Mouse (Mus musculus): ENCODE results near the gene Ddx19a.

GRCm38 (mm10) chr8:110965594-110965993 is 32.0 kb downstream of the Ddx19a start:
- TF ChIP-seq POLR2A (IDR thresholded peaks at IDR 0.05; ENCODE audit: low read depth, low read length), result no peak
- no peak for TF ChIP-seq HCFC1 (IDR thresholded peaks at IDR 0.05; ENCODE audit: low read depth, low read length)
- TF ChIP-seq UBTF (IDR thresholded peaks at IDR 0.05; ENCODE audit: low read depth, low read length), result no peak

Measured in CH12.LX (cell line).